In the genomic region with DNA sequence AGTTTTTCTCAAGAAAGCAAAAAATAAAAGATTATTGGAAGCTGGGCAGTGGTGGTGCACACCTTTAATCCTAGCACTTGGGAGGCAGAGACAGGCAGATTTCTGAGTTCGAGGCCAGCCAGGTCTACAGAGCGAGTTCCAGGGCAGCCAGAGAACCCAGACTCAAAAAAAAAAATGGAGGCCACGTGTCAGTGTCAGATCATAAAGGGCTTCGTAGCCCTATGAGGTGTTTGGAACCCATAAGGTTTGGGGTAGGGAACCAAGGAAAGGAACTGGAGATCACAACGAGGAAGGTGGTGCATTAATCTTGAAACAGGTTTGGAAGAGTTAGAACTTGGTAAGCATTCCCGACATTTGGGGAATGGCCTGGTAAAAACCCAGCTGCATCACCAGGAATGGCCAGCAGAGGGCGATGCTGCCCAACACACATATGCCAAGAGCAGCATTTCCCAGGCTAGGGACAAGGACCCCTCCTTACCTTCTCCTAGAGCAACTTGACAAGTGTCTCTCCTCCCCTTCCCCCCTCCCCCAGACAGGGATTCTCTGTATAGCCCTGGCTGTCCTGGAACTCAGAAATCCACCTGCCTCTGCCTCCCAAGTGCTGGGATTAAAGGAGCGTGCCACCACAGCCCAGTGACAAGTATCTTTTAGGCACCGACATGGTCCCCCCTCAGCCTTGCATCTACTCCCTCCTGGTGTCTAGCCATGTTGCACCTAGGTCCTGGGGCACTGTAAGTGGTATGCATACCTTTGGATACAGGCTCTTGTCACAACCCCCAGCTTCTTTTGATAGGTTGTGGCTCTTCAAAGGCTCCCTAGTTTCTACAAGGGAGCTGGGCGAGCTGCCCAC, we compare ENCODE assay signal across 9 mouse cellular contexts. TPM values are rescaled to one million over a fixed set of nuclear protein-coding genes. Genes with fewer than 3 reads are reported as not detected.
DNase-seq lines count a peak whose midpoint lies in the region; ATAC-seq and TF ChIP-seq lines count a peak whose summit lies in the region.
"Had no signal": no experiment of that assay in that cellular context is flagged by ENCODE, and none has a peak within 500 bp of the region (broad histone marks: within the 10 kb centered on the region; RNA-seq: fewer than 3 reads in every experiment).

No protein-coding gene starts in this region.

- 44% methylated on average over 10 of the region's 10 CpGs for WGBS in bone marrow, adult 2 months
- 60% methylated on average over 10 of the region's 10 CpGs for WGBS in embryonic facial prominence, embryonic 15.5 days
- 52% methylated on average over 10 of the region's 10 CpGs for WGBS in lung, adult 2 months
- WGBS in neural tube, embryonic 15.5 days = 64% methylated on average over 10 of the region's 10 CpGs

- DNase-seq in heart, postnatal 25 days (ENCODE audit: low spot score) = peak; percentile 49
- peak; percentile 64 to 89 for DNase-seq in layer of hippocampus, adult 18-20 months (ENCODE audit: low spot score in 2 of 2)
- DNase-seq in lung, adult 2 months = peak; percentile 82
- DNase-seq in thymus, postnatal 10 days (ENCODE audit: low spot score in 2 of 2) = peak; percentile 38 to 68

- peak overlapping the region; percentile 87 for H3K4me3 ChIP-seq in E14TG2a.4 (replicated peaks; ENCODE audit: low read length)
- no peak overlapping the region for H3K4me3 ChIP-seq in bone marrow, adult 2 months (replicated peaks; ENCODE audit: control insufficient read depth, low read depth, low read length)
- H3K4me3 ChIP-seq in embryonic facial prominence, embryonic 15.5 days (replicated peaks) = no peak overlapping the region
- no peak overlapping the region for H3K4me3 ChIP-seq in lung, adult 2 months (replicated peaks; ENCODE audit: extremely low read depth, low read depth, low read length)
- H3K4me3 ChIP-seq in neural tube, embryonic 15.5 days (replicated peaks) = peak overlapping the region; percentile 77; the same call in 1 of the 2 replicates

- peak overlapping the region; percentile 80 for H3K4me2 ChIP-seq in embryonic facial prominence, embryonic 15.5 days (replicated peaks)
- peak overlapping the region; percentile 85 for H3K4me2 ChIP-seq in neural tube, embryonic 15.5 days

- H3K36me3 ChIP-seq in E14TG2a.4 (ENCODE audit: insufficient read depth, low read length) = peaks cover 79% of the 10 kb centered on the region
- peaks cover 63% of the 10 kb centered on the region for H3K36me3 ChIP-seq in embryonic facial prominence, embryonic 15.5 days
- peaks cover 57% of the 10 kb centered on the region for H3K36me3 ChIP-seq in neural tube, embryonic 15.5 days

- H3K9me3 ChIP-seq in E14TG2a.4 (ENCODE audit: low read length) = no peaks in the 10 kb centered on the region
- no peaks in the 10 kb centered on the region for H3K9me3 ChIP-seq in embryonic facial prominence, embryonic 15.5 days (replicated peaks)
- no peaks in the 10 kb centered on the region for H3K9me3 ChIP-seq in neural tube, embryonic 15.5 days (replicated peaks)

- H3K27ac ChIP-seq in bone marrow, adult 2 months (ENCODE audit: control insufficient read depth, insufficient read depth, low read depth, low read length, poor library complexity) = peak overlapping the region; percentile 31; the same call in 1 of the 2 replicates
- peak overlapping the region; percentile 90 for H3K27ac ChIP-seq in embryonic facial prominence, embryonic 15.5 days (replicated peaks)
- H3K27ac ChIP-seq in neural tube, embryonic 15.5 days (replicated peaks) = peak overlapping the region; percentile 88; the same call in 1 of the 2 replicates

- peak; percentile 94 for TF ChIP-seq CTCF in E14TG2a.4 (conservative IDR thresholded peaks at IDR 0.05; ENCODE audit: low read length)
- peak; percentile 96 for TF ChIP-seq CTCF in bone marrow, adult 2 months (IDR thresholded peaks at IDR 0.05; ENCODE audit: control insufficient read depth, insufficient read depth, low read length)
- TF ChIP-seq CTCF in lung, adult 2 months (IDR thresholded peaks at IDR 0.05; ENCODE audit: insufficient read depth, low read length) = peak; percentile 99

- 0 out of 2 replicates have a peak, but pooled peaks have one; percentile 49 for ATAC-seq in embryonic facial prominence, embryonic 15.5 days (ENCODE audit: insufficient number of reproducible peaks, low FRiP score, low TSS enrichment, low read depth)
- peak; percentile 33 for ATAC-seq in neural tube, embryonic 15.5 days (ENCODE audit: low FRiP score)

- TF ChIP-seq POLR2A in bone marrow, adult 2 months (IDR thresholded peaks at IDR 0.05; ENCODE audit: borderline replicate concordance, control insufficient read depth, low read depth, low read length) = no peak
- TF ChIP-seq POLR2A in lung, adult 2 months (IDR thresholded peaks at IDR 0.05; ENCODE audit: borderline replicate concordance, extremely low read depth, low read depth, low read length) = no peak

- peaks cover 57% of the 10 kb centered on the region for H3K4me1 ChIP-seq in E14TG2a.4 (replicated peaks; ENCODE audit: low read depth, low read length)
- peaks cover 1% of the 10 kb centered on the region; the same call in 1 of the 2 replicates for H3K4me1 ChIP-seq in bone marrow, adult 2 months (ENCODE audit: control insufficient read depth, insufficient read depth, low read length)
- peaks cover 22% of the 10 kb centered on the region for H3K4me1 ChIP-seq in embryonic facial prominence, embryonic 15.5 days
- peaks cover 9% of the 10 kb centered on the region for H3K4me1 ChIP-seq in lung, adult 2 months (ENCODE audit: control insufficient read depth, insufficient read depth, low read length)
- H3K4me1 ChIP-seq in neural tube, embryonic 15.5 days = peaks cover 23% of the 10 kb centered on the region

- no peak overlapping the region for H3K9ac ChIP-seq in embryonic facial prominence, embryonic 15.5 days
- H3K9ac ChIP-seq in neural tube, embryonic 15.5 days (replicated peaks) = no peak overlapping the region

- intact Hi-C loops in heart, postnatal 25 days (cut with DNase I) = loop anchor here (2.0 kb wide), 2 partner anchors 31 to 33 kb away; a partner anchor contains a TSS

- H3K27me3 ChIP-seq in E14TG2a.4 (ENCODE audit: insufficient read depth, low read length) = no peaks in the 10 kb centered on the region
- H3K27me3 ChIP-seq in embryonic facial prominence, embryonic 15.5 days = no peaks in the 10 kb centered on the region
- no peaks in the 10 kb centered on the region for H3K27me3 ChIP-seq in neural tube, embryonic 15.5 days (replicated peaks)

RNA-seq across cellular contexts. Expression of a gene that starts 1.1 kb away (rescaled TPM):
- polyA plus RNA-seq in bone marrow, adult 2 months (2011; ENCODE audit: insufficient read depth, insufficient read length, low replicate concordance, missing spikeins) = 33.4 and 65.4 TPM in 2 replicates
- polyA plus RNA-seq in embryonic facial prominence, embryonic 15.5 days (2015; fragmentation: Nextera tagmentation; extraction: Ambion mirVana) = 25.2 and 32.8 TPM in 2 replicates
- 10 to 100 TPM; 50.3 to 52.7 TPM for total RNA-seq in heart, postnatal 25 days (2021)
- total RNA-seq in layer of hippocampus, adult 18-20 months (2021) = 10 to 100 TPM; 63.4 to 65.6 TPM
- 60.0 and 69.2 TPM in 2 replicates for polyA plus RNA-seq in lung, adult 2 months (2012; rRNA removed)
- 30.2 and 33.2 TPM in 2 replicates for polyA plus RNA-seq in neural tube, embryonic 15.5 days (2015; fragmentation: Nextera tagmentation; extraction: Ambion mirVana)

RNA-seq across cellular contexts. Expression of a gene that starts 33.2 kb away (rescaled TPM):
- polyA plus RNA-seq in bone marrow, adult 2 months (2011; ENCODE audit: insufficient read depth, insufficient read length, low replicate concordance, missing spikeins) = 53.9 and 75.5 TPM in 2 replicates
- 4.3 and 4.8 TPM in 2 replicates for polyA plus RNA-seq in embryonic facial prominence, embryonic 15.5 days (2015; fragmentation: Nextera tagmentation; extraction: Ambion mirVana)
- 10 to 100 TPM; 23.8 to 24.5 TPM for total RNA-seq in heart, postnatal 25 days (2021)
- 1 to 10 TPM; 6.5 to 7.7 TPM for total RNA-seq in layer of hippocampus, adult 18-20 months (2021)
- polyA plus RNA-seq in lung, adult 2 months (2012; rRNA removed) = 68.3 and 71.1 TPM in 2 replicates
- 0.88 and 1.8 TPM in 2 replicates for polyA plus RNA-seq in neural tube, embryonic 15.5 days (2015; fragmentation: Nextera tagmentation; extraction: Ambion mirVana)

RNA-seq across cellular contexts. Expression of a gene that starts 34.6 kb away (rescaled TPM):
- 74.6 and 75.3 TPM in 2 replicates for polyA plus RNA-seq in bone marrow, adult 2 months (2011; ENCODE audit: insufficient read depth, insufficient read length, low replicate concordance, missing spikeins)
- polyA plus RNA-seq in embryonic facial prominence, embryonic 15.5 days (2015; fragmentation: Nextera tagmentation; extraction: Ambion mirVana) = 56.8 and 61.0 TPM in 2 replicates
- total RNA-seq in heart, postnatal 25 days (2021) = 10 to 100 TPM; 77.8 TPM
- 100 to 1,000 TPM in 1 of 2 experiments, 10 to 100 TPM in 1; 99.1 to 110 TPM for total RNA-seq in layer of hippocampus, adult 18-20 months (2021)
- 43.8 and 49.9 TPM in 2 replicates for polyA plus RNA-seq in lung, adult 2 months (2012; rRNA removed)
- polyA plus RNA-seq in neural tube, embryonic 15.5 days (2015; fragmentation: Nextera tagmentation; extraction: Ambion mirVana) = 37.3 and 43.9 TPM in 2 replicates

RNA-seq across cellular contexts. Expression of a gene that starts 39.4 kb away (rescaled TPM):
- polyA plus RNA-seq in bone marrow, adult 2 months (2011; ENCODE audit: insufficient read depth, insufficient read length, low replicate concordance, missing spikeins) = 19.1 and 40.8 TPM in 2 replicates
- polyA plus RNA-seq in embryonic facial prominence, embryonic 15.5 days (2015; fragmentation: Nextera tagmentation; extraction: Ambion mirVana) = 29.0 and 31.3 TPM in 2 replicates
- 10 to 100 TPM in 1 of 2 experiments, 1 to 10 TPM in 1; 8.3 to 10.9 TPM for total RNA-seq in heart, postnatal 25 days (2021)
- total RNA-seq in layer of hippocampus, adult 18-20 months (2021) = 10 to 100 TPM; 22.2 to 26.3 TPM
- polyA plus RNA-seq in lung, adult 2 months (2012; rRNA removed) = 51.7 and 53.4 TPM in 2 replicates
- 42.9 and 46.9 TPM in 2 replicates for polyA plus RNA-seq in neural tube, embryonic 15.5 days (2015; fragmentation: Nextera tagmentation; extraction: Ambion mirVana)

RNA-seq across cellular contexts. Expression of a gene that starts 45.0 kb away (rescaled TPM):
- 2.9 TPM in 1 of 2 replicates, not detected in the other for polyA plus RNA-seq in bone marrow, adult 2 months (2011; ENCODE audit: insufficient read depth, insufficient read length, low replicate concordance, missing spikeins)
- polyA plus RNA-seq in embryonic facial prominence, embryonic 15.5 days (2015; fragmentation: Nextera tagmentation; extraction: Ambion mirVana) = 3.2 and 3.4 TPM in 2 replicates
- not detected for total RNA-seq in heart, postnatal 25 days (2021)
- 10 to 100 TPM in 1 of 2 experiments, 1 to 10 TPM in 1; 8.4 to 10.9 TPM for total RNA-seq in layer of hippocampus, adult 18-20 months (2021)
- 0.37 and 0.86 TPM in 2 replicates for polyA plus RNA-seq in lung, adult 2 months (2012; rRNA removed)
- polyA plus RNA-seq in neural tube, embryonic 15.5 days (2015; fragmentation: Nextera tagmentation; extraction: Ambion mirVana) = 73.9 and 97.4 TPM in 2 replicates
- total RNA-seq: hematopoietic stem cell, adult 5-6 weeks had no signal

Comparison
In these comparisons a context has a peak if more than half of its experiments do, and no peak if none do; other contexts are left out.
1. H3K4me3 ChIP-seq: peak in E14TG2a.4 (single experiment) and neural tube, embryonic 15.5 days (single experiment); none in bone marrow, adult 2 months (single experiment), embryonic facial prominence, embryonic 15.5 days (single experiment) and lung, adult 2 months (single experiment).
2. H3K27ac ChIP-seq: peak in every context shown above with its lines; median percentile 90 in embryonic facial prominence, embryonic 15.5 days; 88 in neural tube, embryonic 15.5 days; 31 in bone marrow, adult 2 months.
3. Peak in every context shown above with its lines, with median percentiles within 50 percentile points of each other: CTCF ChIP-seq and DNase-seq.